ENCODE assay signal across 24 mouse cellular contexts in the genomic region with DNA sequence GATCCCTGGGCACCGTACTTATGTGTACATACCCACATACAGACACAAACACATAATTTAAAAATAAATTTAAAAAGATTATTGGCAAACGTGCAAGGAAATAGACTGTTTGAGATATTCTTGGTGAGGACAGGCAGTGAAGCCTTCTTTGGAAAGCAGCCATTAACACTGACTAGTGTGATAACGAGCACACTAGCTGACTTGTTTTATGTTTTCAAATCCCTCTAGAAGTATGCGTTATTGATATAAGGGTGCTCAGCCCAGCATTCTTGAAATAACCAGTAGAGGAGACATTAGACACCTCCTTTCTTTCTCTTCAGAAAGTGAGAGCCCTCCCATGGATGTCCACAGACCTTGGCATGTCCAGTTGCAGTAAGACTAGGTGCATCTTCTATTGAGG.
A peak's percentile ranks its signal among the peaks of the same experiment; 100 is the strongest.
DNase-seq lines count a peak whose midpoint lies in the region; ATAC-seq and TF ChIP-seq lines count a peak whose summit lies in the region.
"Had no signal": no experiment of that assay in that cellular context is flagged by ENCODE, and none has a peak within 500 bp of the region (broad histone marks: within the 10 kb centered on the region; RNA-seq: fewer than 3 reads in every experiment).

No protein-coding gene starts in this region.

- H3K4me3 ChIP-seq in heart, embryonic 15.5 days = no peak overlapping the region
- H3K4me3 ChIP-seq: embryonic facial prominence, embryonic 12.5 days; embryonic facial prominence, embryonic 15.5 days; hindbrain, embryonic 10.5 days; hindbrain, embryonic 13.5 days; intestine, embryonic 15.5 days; kidney, embryonic 15.5 days had no signal

- no peak overlapping the region for H3K4me2 ChIP-seq in heart, embryonic 15.5 days
- H3K4me2 ChIP-seq: embryonic facial prominence, embryonic 12.5 days; embryonic facial prominence, embryonic 15.5 days; hindbrain, embryonic 13.5 days; intestine, embryonic 15.5 days; kidney, embryonic 15.5 days had no signal

- no peak for ATAC-seq in heart, embryonic 15.5 days (replicated peaks; ENCODE audit: insufficient number of reproducible peaks, insufficient read depth, low FRiP score, low read depth)
- ATAC-seq: activated CD4-positive, CD25-positive, alpha-beta regulatory T cell, adult 4 months; CD4-positive, CD25-positive, alpha-beta regulatory T cell, adult 4 months; hindbrain, embryonic 16.5 days; intestine, embryonic 15.5 days had no signal

- H3K36me3 ChIP-seq in heart, embryonic 15.5 days = no peaks in the 10 kb centered on the region
- H3K36me3 ChIP-seq: embryonic facial prominence, embryonic 12.5 days; embryonic facial prominence, embryonic 15.5 days; hindbrain, embryonic 10.5 days; hindbrain, embryonic 13.5 days; intestine, embryonic 15.5 days; kidney, embryonic 15.5 days had no signal

- DNase-seq in heart, adult 18-20 months = peak; percentile 3 to 17
- DNase-seq in heart, postnatal 25 days (ENCODE audit: low spot score) = no peak
- no peak for DNase-seq in heart, postnatal 4 days
- DNase-seq in Muller cell, postnatal 12 days (ENCODE audit: inconsistent ontology term) = peak; percentile 9
- peak; percentile 27 for DNase-seq in brain, embryonic 14.5 days (ENCODE audit: low read depth)
- DNase-seq: adrenal gland, adult 8-10 months; adrenal gland, postnatal 25 days; cerebellum, adult 11 months; cerebellum, adult 2 months; cerebellum, adult 9-11 months; cerebellum, postnatal 25 days; gastrocnemius, postnatal 25 days; kidney, adult 11 months; kidney, adult 8-10 months had no signal

- no peaks in the 10 kb centered on the region for H3K27me3 ChIP-seq in heart, embryonic 15.5 days
- H3K27me3 ChIP-seq: embryonic facial prominence, embryonic 12.5 days; embryonic facial prominence, embryonic 15.5 days; hindbrain, embryonic 13.5 days; intestine, embryonic 15.5 days; kidney, embryonic 15.5 days had no signal

- peak overlapping the region; percentile 54 for H3K27ac ChIP-seq in heart, embryonic 15.5 days
- H3K27ac ChIP-seq: embryonic facial prominence, embryonic 12.5 days; embryonic facial prominence, embryonic 15.5 days; hindbrain, embryonic 10.5 days; hindbrain, embryonic 13.5 days; intestine, embryonic 15.5 days; kidney, embryonic 15.5 days had no signal

- no peaks in the 10 kb centered on the region for H3K9me3 ChIP-seq in heart, embryonic 15.5 days (replicated peaks)
- H3K9me3 ChIP-seq: embryonic facial prominence, embryonic 12.5 days; embryonic facial prominence, embryonic 15.5 days; hindbrain, embryonic 10.5 days; hindbrain, embryonic 13.5 days; intestine, embryonic 15.5 days; kidney, embryonic 15.5 days had no signal

- intact Hi-C loops in heart, postnatal 25 days (cut with DNase I) = no loop called here

- H3K9ac ChIP-seq in heart, embryonic 15.5 days = no peak overlapping the region
- H3K9ac ChIP-seq: embryonic facial prominence, embryonic 12.5 days; embryonic facial prominence, embryonic 15.5 days; hindbrain, embryonic 13.5 days; intestine, embryonic 15.5 days; kidney, embryonic 15.5 days had no signal

- TF ChIP-seq CTCF in brain, embryonic 14.5 days (IDR thresholded peaks at IDR 0.05; ENCODE audit: borderline replicate concordance, extremely low read depth, insufficient read depth, insufficient read length) = no peak

- TF ChIP-seq POLR2A in brain, embryonic 14.5 days (IDR thresholded peaks at IDR 0.05; ENCODE audit: borderline replicate concordance, extremely low read depth, insufficient read depth, insufficient read length, poor library complexity, severe bottlenecking) = no peak

- peaks cover 8% of the 10 kb centered on the region for H3K4me1 ChIP-seq in heart, embryonic 15.5 days (replicated peaks)
- H3K4me1 ChIP-seq: embryonic facial prominence, embryonic 15.5 days; hindbrain, embryonic 10.5 days; hindbrain, embryonic 13.5 days; kidney, embryonic 15.5 days had no signal

- 37% methylated on average over 4 of the region's 4 CpGs for WGBS in heart, embryonic 15.5 days

Comparison
In these comparisons a context has a peak if more than half of its experiments do, and no peak if none do; other contexts are left out.
1. DNase-seq: peak in heart, adult 18-20 months (2 of 2), Muller cell, postnatal 12 days (single experiment) and brain, embryonic 14.5 days (single experiment); none in heart, postnatal 25 days (single experiment) and heart, postnatal 4 days (single experiment).